Mouse (Mus musculus) right cerebral cortex, postnatal 36 days (tissue): ENCODE data around the gene Ttl.

Source experiments
- DNase-seq, 2 experiments: peaks; one replicate each; pipeline ENCODE4 v3.0.0; 2022; ENCODE audit warnings: low spot score in 2 of 2, mixed read lengths in 1 of 2

Ttl gene

GRCm38 (mm10) chr2:129084959-129085358 lies 19.2 kb downstream of the Ttl start:
- DNase-seq, result no peak

GRCm38 (mm10) chr2:129087520-129087919 lies 21.8 kb downstream of the Ttl start:
- DNase-seq, result no peak

GRCm38 (mm10) chr2:129090370-129090769 lies 24.6 kb downstream of the Ttl start:
- DNase-seq, result no peak

GRCm38 (mm10) chr2:129092810-129093209 lies 27.1 kb downstream of the Ttl start:
- DNase-seq, result no peak

- DNase-seq, result peak in 1 of 2 experiments; percentile 71
These were observed 28.4 kb downstream of the Ttl start for GRCm38 (mm10) chr2:129093926-129094724.

GRCm38 (mm10) chr2:129100784-129101310 lies 35.1 kb downstream of the Ttl start, which contains the start of gene Polr1b:
Gene Polr1b, plus strand, starts transcription at chr2:129100995.
- DNase-seq, result peak; percentile 89 to 93

- DNase-seq, result no peak
These were observed 47.2 kb downstream of the Ttl start for GRCm38 (mm10) chr2:129112924-129113323.

GRCm38 (mm10) chr2:129115706-129116367 lies 50.1 kb downstream of the Ttl start:
- DNase-seq, result no peak

- DNase-seq, result no peak
These were observed 50.6 kb downstream of the Ttl start for GRCm38 (mm10) chr2:129116368-129116739.

GRCm38 (mm10) chr2:129118061-129118460 lies 52.3 kb downstream of the Ttl start:
- DNase-seq, result no peak

- DNase-seq, result no peak
These were observed 56.2 kb downstream of the Ttl start for GRCm38 (mm10) chr2:129121986-129122385.

GRCm38 (mm10) chr2:129129412-129129929 lies 63.7 kb downstream of the Ttl start, which contains the start of gene Chchd5:
Gene Chchd5, plus strand, starts transcription at chr2:129129700.
- DNase-seq, result peak; percentile 94 to 98

GRCm38 (mm10) chr2:129129987-129130545 lies 64.3 kb downstream of the Ttl start:
- no peak for DNase-seq

- no peak for DNase-seq
These were observed 65.0 kb downstream of the Ttl start for GRCm38 (mm10) chr2:129130776-129131175.

GRCm38 (mm10) chr2:129132231-129132630 lies 66.5 kb downstream of the Ttl start:
- DNase-seq, result no peak

GRCm38 (mm10) chr2:129133006-129133805 lies 67.5 kb downstream of the Ttl start:
- peak; percentile 82 to 85 for DNase-seq

GRCm38 (mm10) chr2:129139906-129140305 lies 74.2 kb downstream of the Ttl start:
- peak in 1 of 2 experiments; percentile 20 for DNase-seq
